Mouse (Mus musculus): ENCODE data around the gene Mdc1. TPM values are rescaled to one million over a fixed set of nuclear protein-coding genes. Genes with fewer than 3 reads are reported as not detected.
A peak's percentile ranks its signal among the peaks of the same experiment; 100 is the strongest.

Mdc1 gene
- 10.6 and 13.2 TPM in 2 replicates for polyA plus RNA-seq (2015; fragmentation: Nextera tagmentation; extraction: Ambion mirVana)

- Histone ChIP-seq H3K27me3 (replicated peaks; ENCODE audit: control insufficient read depth, insufficient read depth, low read length) (no peaks in the 10 kb centered on the region), H3K4me2 (ENCODE audit: low read length) (peak within 1 kb of the TSS; percentile 82), H3K4me3 (replicated peaks; ENCODE audit: low read length) (peak within 1 kb of the TSS; percentile 69), H3K9ac (replicated peaks; ENCODE audit: low read depth, low read length) (peak within 1 kb of the TSS; percentile 65), H3K36me3 (ENCODE audit: control insufficient read depth, insufficient read depth) (peaks cover 13% of the 10 kb centered on the region), H3K9me3 (ENCODE audit: control insufficient read depth, low read length) (no peaks in the 10 kb centered on the region), H3K27ac (ENCODE audit: low read length) (peak within 1 kb of the TSS; percentile 80), H3K4me1 (replicated peaks; ENCODE audit: control insufficient read depth, insufficient read depth, low read length) (peaks cover 23% of the 10 kb centered on the region)
- under 1% methylated on average over 59 of the region's 59 CpGs for WGBS
- peak; percentile 90 for ATAC-seq
Measured at GRCm38 (mm10) chr17:35841076-35841950, at the start of gene Mdc1. Gene Mdc1, plus strand, starts transcription at chr17:35841515.

GRCm38 (mm10) chr17:35792837-35793236, 48.5 kb upstream of the Mdc1 start:
- Histone ChIP-seq H3K4me1 (replicated peaks; ENCODE audit: control insufficient read depth, insufficient read depth, low read length) (no peaks in the 10 kb centered on the region), H3K9me3 (ENCODE audit: control insufficient read depth, low read length) (no peaks in the 10 kb centered on the region), H3K27me3 (replicated peaks; ENCODE audit: control insufficient read depth, insufficient read depth, low read length) (no peaks in the 10 kb centered on the region), H3K4me3 (replicated peaks; ENCODE audit: low read length) (no peak overlapping the region), H3K27ac (ENCODE audit: low read length) (no peak overlapping the region), H3K4me2 (ENCODE audit: low read length) (no peak overlapping the region), H3K9ac (replicated peaks; ENCODE audit: low read depth, low read length) (no peak overlapping the region), H3K36me3 (ENCODE audit: control insufficient read depth, insufficient read depth) (no peaks in the 10 kb centered on the region)
- no peak for ATAC-seq
- WGBS: 93% methylated on average over 2 of the region's 2 CpGs

GRCm38 (mm10) chr17:35795099-35795498, 46.2 kb upstream of the Mdc1 start:
- no peaks in the 10 kb centered on the region for H3K4me1 ChIP-seq (replicated peaks; ENCODE audit: control insufficient read depth, insufficient read depth, low read length)
- no peak overlapping the region for H3K9ac ChIP-seq (replicated peaks; ENCODE audit: low read depth, low read length)
- no peak overlapping the region for H3K27ac ChIP-seq (ENCODE audit: low read length)
- H3K4me2 ChIP-seq (ENCODE audit: low read length): no peak overlapping the region
- no peaks in the 10 kb centered on the region for H3K36me3 ChIP-seq (ENCODE audit: control insufficient read depth, insufficient read depth)
- 61% methylated on average over 2 of the region's 2 CpGs for WGBS
- H3K27me3 ChIP-seq (replicated peaks; ENCODE audit: control insufficient read depth, insufficient read depth, low read length): no peaks in the 10 kb centered on the region
- H3K4me3 ChIP-seq (replicated peaks; ENCODE audit: low read length): no peak overlapping the region
- no peaks in the 10 kb centered on the region for H3K9me3 ChIP-seq (ENCODE audit: control insufficient read depth, low read length)
- no peak for ATAC-seq

- ATAC-seq: no peak
- Histone ChIP-seq H3K4me1 (replicated peaks; ENCODE audit: control insufficient read depth, insufficient read depth, low read length) (no peaks in the 10 kb centered on the region), H3K9me3 (ENCODE audit: control insufficient read depth, low read length) (no peaks in the 10 kb centered on the region), H3K27me3 (replicated peaks; ENCODE audit: control insufficient read depth, insufficient read depth, low read length) (no peaks in the 10 kb centered on the region), H3K4me2 (ENCODE audit: low read length) (no peak overlapping the region), H3K4me3 (replicated peaks; ENCODE audit: low read length) (no peak overlapping the region), H3K27ac (ENCODE audit: low read length) (no peak overlapping the region), H3K36me3 (ENCODE audit: control insufficient read depth, insufficient read depth) (no peaks in the 10 kb centered on the region), H3K9ac (replicated peaks; ENCODE audit: low read depth, low read length) (no peak overlapping the region)
- 73% methylated on average over 6 of the region's 6 CpGs for WGBS
Measured at GRCm38 (mm10) chr17:35795656-35796055, 45.7 kb upstream of the Mdc1 start.

GRCm38 (mm10) chr17:35796835-35797234, 44.5 kb upstream of the Mdc1 start:
- WGBS: 68% methylated on average over 5 of the region's 5 CpGs
- ATAC-seq: no peak
- Histone ChIP-seq H3K4me3 (replicated peaks; ENCODE audit: low read length) (no peak overlapping the region), H3K9me3 (ENCODE audit: control insufficient read depth, low read length) (no peaks in the 10 kb centered on the region), H3K36me3 (ENCODE audit: control insufficient read depth, insufficient read depth) (no peaks in the 10 kb centered on the region), H3K27ac (ENCODE audit: low read length) (no peak overlapping the region), H3K4me1 (replicated peaks; ENCODE audit: control insufficient read depth, insufficient read depth, low read length) (no peaks in the 10 kb centered on the region), H3K27me3 (replicated peaks; ENCODE audit: control insufficient read depth, insufficient read depth, low read length) (no peaks in the 10 kb centered on the region), H3K4me2 (ENCODE audit: low read length) (no peak overlapping the region), H3K9ac (replicated peaks; ENCODE audit: low read depth, low read length) (no peak overlapping the region)

- Histone ChIP-seq H3K4me3 (replicated peaks; ENCODE audit: low read length) (no peak overlapping the region), H3K27ac (ENCODE audit: low read length) (no peak overlapping the region), H3K4me2 (ENCODE audit: low read length) (no peak overlapping the region), H3K36me3 (ENCODE audit: control insufficient read depth, insufficient read depth) (no peaks in the 10 kb centered on the region), H3K4me1 (replicated peaks; ENCODE audit: control insufficient read depth, insufficient read depth, low read length) (no peaks in the 10 kb centered on the region), H3K27me3 (replicated peaks; ENCODE audit: control insufficient read depth, insufficient read depth, low read length) (no peaks in the 10 kb centered on the region), H3K9me3 (ENCODE audit: control insufficient read depth, low read length) (no peaks in the 10 kb centered on the region), H3K9ac (replicated peaks; ENCODE audit: low read depth, low read length) (no peak overlapping the region)
- 70% methylated on average over 2 of the region's 2 CpGs for WGBS
- ATAC-seq: no peak
Measured at GRCm38 (mm10) chr17:35800905-35801304, 40.4 kb upstream of the Mdc1 start.

- Histone ChIP-seq H3K4me2 (ENCODE audit: low read length) (no peak overlapping the region), H3K9ac (replicated peaks; ENCODE audit: low read depth, low read length) (no peak overlapping the region), H3K9me3 (ENCODE audit: control insufficient read depth, low read length) (no peaks in the 10 kb centered on the region), H3K27me3 (replicated peaks; ENCODE audit: control insufficient read depth, insufficient read depth, low read length) (no peaks in the 10 kb centered on the region), H3K4me3 (replicated peaks; ENCODE audit: low read length) (no peak overlapping the region), H3K4me1 (replicated peaks; ENCODE audit: control insufficient read depth, insufficient read depth, low read length) (no peaks in the 10 kb centered on the region), H3K36me3 (ENCODE audit: control insufficient read depth, insufficient read depth) (no peaks in the 10 kb centered on the region), H3K27ac (ENCODE audit: low read length) (no peak overlapping the region)
- no peak for ATAC-seq
- 54% methylated on average over 6 of the region's 6 CpGs for WGBS
Measured at GRCm38 (mm10) chr17:35803020-35803419, 38.3 kb upstream of the Mdc1 start.

GRCm38 (mm10) chr17:35803858-35804399, 37.4 kb upstream of the Mdc1 start:
- Histone ChIP-seq H3K4me3 (replicated peaks; ENCODE audit: low read length) (no peak overlapping the region), H3K4me1 (replicated peaks; ENCODE audit: control insufficient read depth, insufficient read depth, low read length) (no peaks in the 10 kb centered on the region), H3K36me3 (ENCODE audit: control insufficient read depth, insufficient read depth) (no peaks in the 10 kb centered on the region), H3K9ac (replicated peaks; ENCODE audit: low read depth, low read length) (no peak overlapping the region), H3K27me3 (replicated peaks; ENCODE audit: control insufficient read depth, insufficient read depth, low read length) (no peaks in the 10 kb centered on the region), H3K4me2 (ENCODE audit: low read length) (no peak overlapping the region), H3K27ac (ENCODE audit: low read length) (no peak overlapping the region), H3K9me3 (ENCODE audit: control insufficient read depth, low read length) (no peaks in the 10 kb centered on the region)
- no peak for ATAC-seq
- WGBS: 87% methylated on average over 4 of the region's 4 CpGs

- Histone ChIP-seq H3K4me3 (replicated peaks; ENCODE audit: low read length) (no peak overlapping the region), H3K9me3 (ENCODE audit: control insufficient read depth, low read length) (no peaks in the 10 kb centered on the region), H3K4me2 (ENCODE audit: low read length) (no peak overlapping the region), H3K9ac (replicated peaks; ENCODE audit: low read depth, low read length) (no peak overlapping the region; the same call in 1 of the 2 replicates), H3K27me3 (replicated peaks; ENCODE audit: control insufficient read depth, insufficient read depth, low read length) (no peaks in the 10 kb centered on the region), H3K36me3 (ENCODE audit: control insufficient read depth, insufficient read depth) (no peaks in the 10 kb centered on the region), H3K4me1 (replicated peaks; ENCODE audit: control insufficient read depth, insufficient read depth, low read length) (peaks cover 1% of the 10 kb centered on the region; the same call in 1 of the 2 replicates), H3K27ac (ENCODE audit: low read length) (no peak overlapping the region)
- WGBS: 72% methylated on average over 9 of the region's 9 CpGs
- no peak for ATAC-seq
Measured at GRCm38 (mm10) chr17:35808073-35808472, 33.2 kb upstream of the Mdc1 start.
